Mouse (Mus musculus) common myeloid progenitor, adult 5-6 weeks (primary cell): ENCODE data around the gene Akt3. TPM values are rescaled to one million over a fixed set of nuclear protein-coding genes. Genes with fewer than 3 reads are reported as not detected.

Experiments
- ATAC-seq: replicated peaks from 2 replicates; pipeline ENCODE4 v1.8.0; 2016; ENCODE audit warnings: low read depth, mild to moderate bottlenecking, moderate TSS enrichment, inconsistent platforms; ENCODE audit not compliant: poor library complexity, severe bottlenecking
- total RNA-seq: library from RNA; stranded (forward); fragments of 200-1000, 187-1606 nt; gene quantifications from 2 replicates; pipeline ENCODE4 v1.2.3, GENCODE M21; 2017

Gene Akt3
- total RNA-seq, 1 experiment from 2014 or later, result 70.5 TPM

DNA sequence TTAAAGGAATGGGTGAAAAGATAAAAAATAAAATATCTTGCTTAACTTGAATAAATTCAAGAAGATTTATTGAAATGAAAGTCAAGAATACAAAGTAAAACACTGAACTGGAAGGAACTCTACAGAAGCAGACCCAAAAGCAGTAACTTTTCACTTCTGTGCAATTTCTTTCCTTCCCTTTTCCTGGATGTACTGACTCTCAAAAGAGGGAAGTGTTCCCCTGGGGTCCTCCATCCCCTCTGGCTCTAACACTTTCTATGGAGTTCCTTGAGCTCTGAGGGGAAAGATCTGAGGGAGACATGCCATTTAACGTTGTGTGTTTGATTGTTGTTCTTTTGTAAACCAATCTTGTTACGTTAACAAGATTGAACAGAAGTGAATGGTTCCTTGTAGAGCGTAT is 66.4 kb downstream of the Akt3 start:
- ATAC-seq, result no peak

- no peak for ATAC-seq
Measured at GRCm38 (mm10) chr1:177190358-177190757, 67.6 kb downstream of the Akt3 start.

- ATAC-seq, result peak; percentile 100
Measured at GRCm38 (mm10) chr1:177188708-177189107, 69.3 kb downstream of the Akt3 start.

GRCm38 (mm10) chr1:177186751-177187150 is 71.3 kb downstream of the Akt3 start:
- no peak for ATAC-seq

- no peak for ATAC-seq
Measured at GRCm38 (mm10) chr1:177179635-177180034, 78.4 kb downstream of the Akt3 start.

DNA sequence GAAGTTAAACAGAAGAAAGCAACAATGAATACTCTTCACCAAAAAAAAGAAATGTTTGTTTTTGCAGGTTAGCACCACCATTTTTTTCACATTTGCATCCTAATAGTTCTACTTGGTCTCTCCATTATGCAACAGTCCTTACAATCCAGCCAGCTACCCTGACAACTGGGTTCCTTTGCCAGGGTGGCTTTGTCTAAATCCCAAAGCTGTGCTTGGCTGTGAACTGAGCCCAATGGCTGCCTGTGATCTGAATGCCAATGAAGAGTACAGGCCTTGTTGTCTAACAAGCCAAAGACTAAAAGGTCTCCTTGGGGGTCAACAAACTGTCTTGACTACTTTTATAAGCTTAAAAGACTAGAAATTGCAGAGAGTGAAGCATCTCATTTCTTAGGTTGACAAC is 82.6 kb downstream of the Akt3 start:
- no peak for ATAC-seq

DNA sequence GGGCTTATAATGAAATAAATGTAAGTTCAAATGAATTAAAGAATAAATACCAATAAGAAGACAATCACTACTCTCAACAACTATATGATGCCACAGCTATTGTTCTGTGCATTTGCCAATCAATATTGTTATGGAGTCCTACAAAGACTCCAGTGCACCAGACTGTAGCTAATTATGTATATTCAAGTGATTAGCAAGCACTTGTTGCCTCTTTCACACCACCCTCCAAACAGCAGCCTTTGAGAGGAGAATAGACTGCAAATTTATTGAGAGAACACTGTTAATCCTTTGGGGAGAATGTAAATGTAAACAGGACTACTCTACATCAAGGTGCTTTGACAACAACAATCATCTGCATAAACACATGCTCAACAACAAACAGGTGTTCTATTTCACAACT is 86.7 kb downstream of the Akt3 start:
- ATAC-seq, result no peak

- no peak for ATAC-seq
Measured at GRCm38 (mm10) chr1:177165789-177166188, 92.2 kb downstream of the Akt3 start.

- ATAC-seq, result no peak
Measured at GRCm38 (mm10) chr1:177165336-177165735, 92.7 kb downstream of the Akt3 start.

DNA sequence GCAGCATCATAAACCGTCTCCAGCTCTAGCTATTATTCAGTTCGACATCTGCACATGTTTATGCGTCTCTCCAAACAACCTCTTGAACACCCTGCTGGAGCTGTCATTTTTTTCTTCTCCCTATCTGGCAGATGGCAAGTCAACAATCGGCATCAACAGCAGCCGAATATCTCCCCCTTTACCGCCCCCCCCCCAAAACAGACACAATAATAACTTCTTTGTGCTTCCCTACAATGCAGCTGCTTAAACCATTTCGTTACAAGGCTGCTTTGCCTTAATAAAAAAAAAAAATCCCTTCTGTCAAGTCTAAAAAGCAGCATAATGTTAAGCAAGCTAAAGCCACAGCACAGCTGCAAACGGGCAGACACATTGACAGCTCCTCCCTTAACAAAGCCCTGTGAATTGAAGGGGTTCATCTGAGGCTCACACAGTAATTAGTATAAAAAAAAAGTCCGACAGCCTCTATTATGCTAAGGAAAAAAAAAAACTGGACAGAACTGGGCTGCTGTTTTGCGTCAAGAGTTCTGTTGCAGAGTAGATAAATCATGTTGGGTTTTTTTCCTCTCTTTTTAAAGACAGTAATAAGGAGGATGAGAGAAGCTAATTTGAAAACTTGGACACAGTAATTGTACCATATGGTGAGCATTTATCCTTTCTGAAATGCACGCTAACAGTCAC is 107.5 kb downstream of the Akt3 start:
- no peak for ATAC-seq

DNA sequence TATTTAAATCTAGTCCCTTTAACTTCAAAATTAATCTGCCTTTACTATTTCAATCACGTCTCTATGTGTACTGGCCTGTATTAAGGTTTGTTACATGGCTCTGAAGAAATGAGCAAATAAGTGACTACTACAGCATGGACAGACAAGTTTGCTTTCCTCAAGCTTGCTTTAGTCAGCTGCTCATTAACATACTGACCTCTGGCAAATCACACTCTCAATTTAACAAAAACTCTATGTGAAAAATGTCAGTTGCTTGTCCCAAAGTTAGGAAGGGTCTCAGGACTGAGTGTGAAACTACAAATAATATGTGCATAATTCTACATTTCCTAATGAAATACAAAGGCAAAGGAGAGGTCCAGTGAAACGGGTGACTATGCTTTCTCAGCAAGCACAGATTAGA is 109.3 kb downstream of the Akt3 start:
- ATAC-seq, result no peak

DNA sequence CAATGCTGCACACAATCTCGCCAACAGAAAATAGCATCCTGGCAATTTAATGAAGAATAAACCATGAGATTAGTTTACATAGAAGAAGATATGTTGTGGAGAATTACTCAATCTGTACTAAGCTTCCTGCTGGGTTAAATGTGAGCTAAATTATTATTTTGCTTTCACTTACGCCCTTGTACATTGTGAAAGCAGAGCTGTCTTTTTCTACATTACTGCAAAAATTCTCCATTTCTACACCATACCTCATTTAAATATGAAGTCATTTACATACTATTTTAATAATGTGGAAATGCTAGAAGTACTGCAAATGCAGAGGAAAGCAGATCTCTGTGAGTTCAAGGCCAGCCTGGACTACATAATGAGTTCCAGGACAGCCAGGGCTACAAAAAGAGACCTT is 116.5 kb downstream of the Akt3 start:
- ATAC-seq, result no peak

DNA sequence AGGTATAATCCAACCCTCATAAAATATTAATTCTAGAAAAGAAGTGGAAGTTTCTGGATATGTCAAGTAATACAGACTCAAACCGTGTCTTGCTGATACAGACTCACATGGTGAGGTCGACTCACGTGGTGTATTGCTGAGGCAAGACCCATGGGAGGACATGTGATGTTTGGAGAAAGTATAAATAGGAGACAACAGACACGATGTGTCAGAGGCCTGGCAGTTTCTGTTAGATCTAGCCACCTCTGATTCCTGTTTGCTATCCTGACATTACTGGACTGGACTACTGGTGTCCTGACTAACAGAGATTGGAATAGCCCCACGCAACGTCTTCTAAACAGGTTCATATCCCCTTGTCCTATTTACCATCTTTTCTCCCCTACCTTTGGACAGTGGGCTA is 118.4 kb downstream of the Akt3 start:
- ATAC-seq, result no peak

GRCm38 (mm10) chr1:177131458-177131857 is 126.5 kb downstream of the Akt3 start:
- ATAC-seq, result peak; percentile 36; the same call in 1 of the 2 replicates

- ATAC-seq, result no peak
Measured at GRCm38 (mm10) chr1:177126674-177127073, 131.3 kb downstream of the Akt3 start.

- peak; percentile 85 for ATAC-seq
Measured at GRCm38 (mm10) chr1:177110665-177111271, 147.2 kb downstream of the Akt3 start.

- ATAC-seq, result no peak
Measured at GRCm38 (mm10) chr1:177090465-177090864, 167.5 kb downstream of the Akt3 start.

DNA sequence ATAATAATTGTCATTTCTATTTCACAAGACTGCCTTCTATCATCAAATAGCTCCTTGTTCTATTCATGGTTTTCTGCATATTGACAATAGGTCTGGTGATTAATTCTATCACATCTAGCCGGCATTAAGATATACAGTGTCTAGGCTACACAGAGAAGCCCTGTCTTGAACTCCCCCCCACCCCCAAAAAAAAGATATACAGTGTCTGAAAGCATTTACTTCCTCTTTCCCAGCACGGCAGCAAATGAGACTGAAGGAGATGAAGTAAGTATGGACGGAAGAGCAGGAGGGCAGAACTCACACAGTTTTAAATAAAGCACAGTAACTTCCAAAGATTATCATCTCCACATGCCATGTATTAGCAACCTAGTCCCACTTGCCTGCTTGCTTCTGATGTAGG is 168.5 kb downstream of the Akt3 start:
- peak; percentile 93 for ATAC-seq

GRCm38 (mm10) chr1:177089048-177089447 is 169.0 kb downstream of the Akt3 start:
- no peak for ATAC-seq

DNA sequence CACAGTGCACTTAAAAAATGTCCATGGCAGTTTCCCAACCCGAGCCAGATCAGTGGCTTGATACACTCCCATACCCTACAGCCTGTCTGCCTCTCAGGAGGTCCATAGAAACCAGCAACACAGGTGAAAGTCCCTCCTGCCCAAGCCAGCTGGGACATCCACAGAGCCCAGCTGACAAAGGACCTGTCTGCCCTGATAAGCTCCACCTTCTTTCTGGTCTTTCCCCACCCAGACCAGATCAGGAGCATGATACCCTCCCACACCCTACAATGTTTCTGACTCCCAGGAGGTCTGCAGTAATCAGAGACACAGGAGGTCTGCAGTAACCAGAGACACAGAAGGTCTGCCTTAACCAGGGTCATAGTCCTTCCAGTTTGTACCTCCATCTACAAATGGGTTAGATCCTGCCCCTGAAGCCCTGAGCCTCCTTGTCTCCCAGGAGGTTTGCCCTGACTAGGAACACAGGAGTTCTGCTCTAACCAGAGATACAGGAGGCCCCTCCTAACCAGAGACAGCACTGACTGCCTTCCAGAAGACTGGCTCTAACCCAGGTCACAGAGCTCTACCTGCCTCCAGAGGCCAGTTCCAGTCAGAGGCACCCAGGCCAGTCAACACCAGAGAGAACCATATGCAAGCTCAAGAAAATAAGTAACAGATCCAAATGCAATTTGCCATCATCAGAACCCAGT is 175.9 kb downstream of the Akt3 start:
- ATAC-seq, result 0 out of 2 replicates have a peak, but pooled peaks have one; percentile 29

DNA sequence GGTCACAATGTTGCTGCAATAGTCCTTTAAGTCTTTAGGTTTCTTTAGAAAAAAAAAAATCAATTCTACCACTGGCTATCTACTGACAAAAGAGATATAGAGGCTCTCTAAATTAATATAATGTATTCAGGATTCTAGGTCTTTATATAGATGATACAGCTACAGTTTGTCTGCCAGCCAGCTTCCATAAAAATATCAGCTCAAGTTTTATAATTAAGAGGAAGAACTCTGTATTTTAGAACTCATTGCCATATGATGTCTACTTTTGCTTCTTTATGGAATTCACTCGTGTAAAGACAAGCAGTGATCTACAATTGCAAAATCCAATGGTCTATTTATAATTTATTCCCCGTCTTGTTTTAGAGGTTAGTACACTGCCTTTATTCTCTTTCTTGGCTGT is 188.8 kb downstream of the Akt3 start:
- ATAC-seq, result no peak
